Mouse (Mus musculus) lung, embryonic 16.5 days (tissue): ENCODE data around the gene Pdpr. TPM values are rescaled to one million over a fixed set of nuclear protein-coding genes. Genes with fewer than 3 reads are reported as not detected.

Experiments
- polyA plus RNA-seq: library from polyadenylated mRNA; unstranded; fragments of >200 nt; fragmentation: Nextera tagmentation; extraction: Ambion mirVana; gene quantifications from 2 replicates; pipeline ENCODE4 v1.2.1, GENCODE M21; 2015

Pdpr gene
- polyA plus RNA-seq, 1 experiment from 2014 or later = 9.6 TPM

Other genes with a start within 250 kb of the Pdpr start
- gene Cog4, start 248.0 kb upstream of the Pdpr start, polyA plus RNA-seq = 73.9 and 74.9 TPM in 2 replicates
- 132 and 140 TPM in 2 replicates for gene Sf3b3, start 247.8 kb upstream of the Pdpr start, polyA plus RNA-seq
- 9.8 and 10.6 TPM in 2 replicates for gene Fuk, start 192.1 kb upstream of the Pdpr start, polyA plus RNA-seq
- 17.6 and 19.5 TPM in 2 replicates for gene St3gal2, start 174.7 kb upstream of the Pdpr start, polyA plus RNA-seq
- gene Ddx19a, start 96.8 kb upstream of the Pdpr start, polyA plus RNA-seq = 12.9 and 13.5 TPM in 2 replicates
- gene Ddx19b, start 62.9 kb upstream of the Pdpr start, polyA plus RNA-seq = 6.0 and 7.2 TPM in 2 replicates
- 47.2 and 50.9 TPM in 2 replicates for gene Aars, start 61.5 kb upstream of the Pdpr start, polyA plus RNA-seq
- 2.1 and 5.4 TPM in 2 replicates for gene Exosc6, start 38.3 kb upstream of the Pdpr start, polyA plus RNA-seq
- gene Clec18a, start 2.2 kb upstream of the Pdpr start, polyA plus RNA-seq = not detected in 2 replicates
- 69.8 and 72.3 TPM in 2 replicates for gene Glg1, start 164.6 kb downstream of the Pdpr start, polyA plus RNA-seq
- 63.8 and 65.7 TPM in 2 replicates for gene Rfwd3, start 205.6 kb downstream of the Pdpr start, polyA plus RNA-seq
- gene Mlkl, start 243.5 kb downstream of the Pdpr start, polyA plus RNA-seq = 5.9 and 6.5 TPM in 2 replicates